Mouse (Mus musculus) ES-E14 (cell line): Measurements from ENCODE around the gene Fnbp1. TPM values are rescaled to one million over a fixed set of nuclear protein-coding genes. Genes with fewer than 3 reads are reported as not detected.

ENCODE experiments used
- DNase-seq: peaks from one replicate; pipeline ENCODE4 v3.0.0-alpha.2; 2013; ENCODE audit warnings: low read depth, low spot score
- H3K27ac ChIP-seq: 2 replicates; pipeline ENCODE4 v1.5.1; 2012; ENCODE audit warnings: low read depth, mild to moderate bottlenecking, low read length, moderate library complexity, mixed read lengths; ENCODE audit not compliant: poor library complexity, insufficient read depth, severe bottlenecking
- H3K36me3 ChIP-seq: 2 replicates; pipeline ENCODE4 v1.6.1; 2012; ENCODE audit warnings: mild to moderate bottlenecking, low read length, moderate library complexity, mixed read lengths; ENCODE audit not compliant: control insufficient read depth, poor library complexity, insufficient read depth, severe bottlenecking
- H3K4me1 ChIP-seq, 2 experiments: fragments of 150-350 bp in 1 of 2; sonication (generic) in 1 of 2; 2 replicates each; pipeline ENCODE4 v1.6.1; 2012; ENCODE audit warnings: low read length in 2 of 2, mild to moderate bottlenecking in 1 of 2, mixed read lengths in 1 of 2; ENCODE audit not compliant: control insufficient read depth in 2 of 2, insufficient read depth in 2 of 2, poor library complexity in 1 of 2
- H3K4me3 ChIP-seq, 2 experiments: fragments of 150-350 bp in 1 of 2; sonication (generic) in 1 of 2; 2 replicates each; pipeline ENCODE4 v1.5.1; 2012; ENCODE audit warnings: low read length in 2 of 2, low read depth in 1 of 2, mild to moderate bottlenecking in 1 of 2, mixed read lengths in 1 of 2; ENCODE audit not compliant: insufficient read depth in 1 of 2, poor library complexity in 1 of 2, severe bottlenecking in 1 of 2
- H3K9ac ChIP-seq: 2 replicates; pipeline ENCODE4 v1.6.1; 2012; ENCODE audit warnings: low read depth, mild to moderate bottlenecking, low read length, mixed read lengths; ENCODE audit not compliant: poor library complexity, insufficient read depth, severe bottlenecking
- H3K9me3 ChIP-seq: fragments of 150-350 bp; sonication (generic); 2 replicates; pipeline ENCODE4 v1.6.1; 2012; ENCODE audit warnings: low read depth, mild to moderate bottlenecking, low read length; ENCODE audit not compliant: control insufficient read depth, insufficient read depth
- CHD2 ChIP-seq: IDR thresholded peaks from 2 replicates; pipeline ENCODE4 v1.6.1; 2014; ENCODE audit warnings: mild to moderate bottlenecking, low read depth, low read length, inconsistent platforms
- HCFC1 ChIP-seq: IDR thresholded peaks from 2 replicates; pipeline ENCODE4 v1.6.1; 2012; ENCODE audit warnings: low read length, inconsistent platforms, borderline replicate concordance; ENCODE audit not compliant: insufficient read depth
- MAFK ChIP-seq: IDR thresholded peaks from 2 replicates; pipeline ENCODE4 v1.6.1; 2014; ENCODE audit warnings: mild to moderate bottlenecking, low read depth, low read length, inconsistent platforms; ENCODE audit not compliant: insufficient read depth
- ZC3H11A ChIP-seq: IDR thresholded peaks from 2 replicates; pipeline ENCODE4 v1.6.1; 2012; ENCODE audit warnings: low read depth, mild to moderate bottlenecking, inconsistent platforms, low read length, borderline replicate concordance
- ZNF384 ChIP-seq: IDR thresholded peaks from 2 replicates; pipeline ENCODE4 v1.6.1; 2012; ENCODE audit warnings: low read depth, low read length, inconsistent platforms
- in situ Hi-C, 2 experiments: fragments of 600-800 bp; cut with MboI; formaldehyde crosslinking; loops; one replicate each; pipeline ENCODE4 v1.15.1; 2025; ENCODE audit warnings: low sequenced_read_pairs in 2 of 2, inconsistent platforms in 1 of 2; ENCODE audit not compliant: unreplicated experiment in 2 of 2
- total RNA-seq: library from RNA; depleted of rRNA; stranded (reverse); fragments of 300-350 nt; gene quantifications from 2 replicates; pipeline ENCODE4 v1.2.3, GENCODE M21; 2012

Fnbp1 gene
- total RNA-seq, 1 experiment, result 16.5 TPM

DNA sequence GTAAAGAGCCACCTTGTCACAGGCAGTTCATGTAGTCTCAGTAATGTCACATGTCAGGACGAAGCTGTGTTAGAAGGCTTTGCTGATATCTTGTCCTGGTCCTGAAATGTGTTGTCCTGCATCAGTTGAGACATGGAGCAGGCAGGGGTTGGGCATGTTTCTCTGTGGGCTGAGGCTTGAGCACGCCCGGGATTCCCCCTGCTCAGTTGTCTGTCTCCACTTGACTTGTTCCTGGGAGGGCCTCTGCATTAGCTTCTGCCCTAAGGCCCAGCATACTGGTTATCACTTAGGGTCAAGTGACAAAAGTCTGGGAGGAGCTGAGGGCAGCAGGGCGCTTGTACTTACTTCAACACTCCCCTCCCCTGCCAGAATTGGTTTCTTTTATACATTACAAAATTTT is 23.7 kb upstream of the Fnbp1 start:
- H3K9ac ChIP-seq, result no peak overlapping the region
- DNase-seq, result no peak
- in situ Hi-C loops, result no loop called here
- peaks cover 22% of the 10 kb centered on the region for H3K36me3 ChIP-seq
- no peak overlapping the region for H3K4me3 ChIP-seq
- H3K27ac ChIP-seq, result peak overlapping the region; percentile 77; the same call in 1 of the 2 replicates
- TF ChIP-seq CHD2 (no peak), MAFK (no peak), ZC3H11A (no peak), HCFC1 (no peak)
- H3K4me1 ChIP-seq, result peaks cover 26 to 29% of the 10 kb centered on the region in 2 experiments
- H3K9me3 ChIP-seq, result no peaks in the 10 kb centered on the region

DNA sequence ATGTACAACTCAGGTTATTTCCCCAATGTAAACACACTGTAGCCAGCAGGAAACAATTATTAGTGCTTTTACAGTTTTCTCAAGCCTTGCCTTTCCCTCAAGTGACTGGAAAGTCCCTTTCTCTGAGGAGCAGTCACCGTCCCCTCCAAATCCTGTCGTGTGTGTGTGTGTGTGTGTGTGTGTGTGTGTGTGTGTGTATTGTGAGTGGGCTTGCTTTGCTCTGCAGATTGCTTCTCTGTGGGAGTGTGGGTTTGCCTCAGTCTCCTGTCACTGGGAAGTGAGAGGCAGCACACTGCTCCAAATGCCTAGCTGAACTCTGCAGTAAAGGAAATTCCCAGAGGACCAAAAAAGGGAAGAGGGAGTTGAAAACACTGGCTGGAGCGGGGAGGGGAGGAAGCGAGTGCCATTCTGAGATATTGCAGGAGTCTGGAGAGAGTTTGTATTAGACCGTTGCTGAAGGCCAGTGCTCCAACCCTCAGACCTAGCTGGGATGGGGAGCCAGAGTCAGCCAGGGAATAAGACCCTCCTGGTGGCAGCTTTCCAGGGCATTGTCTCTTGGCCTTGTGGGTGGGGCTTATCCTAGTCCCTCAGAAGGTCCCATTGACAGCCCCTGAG is 23.1 kb upstream of the Fnbp1 start:
- Histone ChIP-seq H3K4me3 (no peak overlapping the region), H3K9me3 (no peaks in the 10 kb centered on the region), H3K27ac (peak overlapping the region; percentile 77), H3K36me3 (peaks cover 19% of the 10 kb centered on the region), H3K9ac (peak overlapping the region; percentile 22; the same call in 1 of the 2 replicates), H3K4me1 (peaks cover 26 to 31% of the 10 kb centered on the region in 2 experiments)
- no peak for DNase-seq
- TF ChIP-seq CHD2 (no peak), ZC3H11A (no peak), MAFK (no peak), HCFC1 (no peak), ZNF384 (no peak)
- in situ Hi-C loops, result no loop called here

DNA sequence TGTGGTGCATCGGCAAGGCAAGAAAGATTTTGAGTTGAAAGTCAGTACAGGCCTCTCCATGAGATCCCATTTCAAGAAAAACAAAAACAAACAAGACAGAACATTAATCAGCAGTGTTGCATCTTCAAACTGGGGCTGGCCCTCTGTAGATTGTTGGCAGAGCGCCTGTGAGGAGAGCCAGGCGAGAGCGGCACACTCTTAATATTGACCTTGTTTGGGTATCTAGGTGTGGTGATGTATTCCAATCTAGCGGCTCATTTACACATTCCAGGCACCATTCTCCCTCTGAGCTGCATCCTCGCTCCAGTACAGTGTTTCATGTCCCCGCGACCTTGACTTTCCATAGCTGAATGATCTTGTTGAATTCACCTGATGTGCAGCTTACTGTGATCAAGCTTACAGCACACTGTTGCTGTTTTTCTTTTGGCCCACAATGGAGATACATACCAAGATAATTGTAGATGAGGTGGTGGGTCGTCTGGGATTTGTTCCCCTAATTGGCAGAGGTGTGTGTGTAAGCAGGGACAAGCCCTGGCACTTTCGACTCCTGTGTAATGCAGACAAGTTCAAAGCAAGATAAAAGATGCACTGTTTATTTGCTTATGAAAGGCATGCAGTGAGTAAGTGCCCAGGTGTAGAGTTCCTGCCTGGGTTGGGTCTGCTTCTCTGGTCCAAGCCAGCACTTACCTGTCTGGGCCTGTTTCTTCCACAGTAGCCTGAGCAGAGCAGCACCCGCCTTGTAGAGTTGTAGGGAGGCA is 21.7 kb upstream of the Fnbp1 start:
- in situ Hi-C loops, result no loop called here
- H3K27ac ChIP-seq, result peak overlapping the region; percentile 77

DNA sequence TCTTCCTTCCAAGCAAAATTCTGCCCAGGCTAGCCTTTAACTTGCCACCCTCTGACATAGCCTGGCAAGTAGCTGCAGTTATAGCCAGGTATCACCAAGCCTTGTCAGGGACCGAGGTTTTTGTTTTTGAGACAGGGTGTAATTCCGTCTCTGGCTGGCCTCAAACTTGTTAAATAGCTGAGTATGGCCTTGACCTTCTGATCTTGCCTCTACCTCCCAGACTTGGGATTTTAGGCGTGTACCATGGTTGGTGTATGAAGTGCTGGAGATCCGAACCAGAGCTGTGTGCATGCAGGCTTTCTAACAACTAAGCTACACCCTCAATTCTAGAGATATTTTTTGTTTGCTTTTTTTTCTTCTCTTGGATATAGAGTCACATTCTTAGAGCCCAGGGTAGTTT is 19.8 kb upstream of the Fnbp1 start:
- Histone ChIP-seq H3K9ac (peak overlapping the region; percentile 57; the same call in 1 of the 2 replicates), H3K4me1 (peaks cover 23 to 26% of the 10 kb centered on the region in 2 experiments), H3K27ac (peak overlapping the region; percentile 77; the same call in 1 of the 2 replicates), H3K36me3 (peaks cover 2% of the 10 kb centered on the region; the same call in 1 of the 2 replicates), H3K4me3 (no peak overlapping the region; a peak in 1 of 4 replicates), H3K9me3 (no peaks in the 10 kb centered on the region)
- TF ChIP-seq MAFK (no peak), ZNF384 (no peak), HCFC1 (no peak), CHD2 (no peak), ZC3H11A (no peak)
- in situ Hi-C loops, result no loop called here
- DNase-seq, result no peak

More for the DNA sequence above, 21.7 kb upstream of the Fnbp1 start:
- H3K4me1 ChIP-seq, result peaks cover 26 to 30% of the 10 kb centered on the region in 2 experiments
- 0 out of 2 replicates have a peak, but pooled peaks have one; percentile 35 for TF ChIP-seq CHD2
- TF ChIP-seq ZC3H11A, result no peak
- H3K4me3 ChIP-seq, result peak overlapping the region; percentile 6 to 49
- no peaks in the 10 kb centered on the region for H3K9me3 ChIP-seq
- H3K36me3 ChIP-seq, result peaks cover 8% of the 10 kb centered on the region; the same call in 1 of the 2 replicates
- peak overlapping the region; percentile 69 for H3K9ac ChIP-seq
- peak; percentile 93 for DNase-seq
